Mouse (Mus musculus) bone marrow macrophage, adult 2 months (primary cell): ENCODE results near the gene Mst1r.

Experiments used
- CTCF ChIP-seq: IDR thresholded peaks from 2 replicates; pipeline ENCODE4 v1.5.1; 2012; ENCODE audit warnings: low read depth, mild to moderate bottlenecking, low read length, moderate library complexity
- POLR2A ChIP-seq: IDR thresholded peaks from 2 replicates; pipeline ENCODE4 v1.6.1; 2012; ENCODE audit warnings: mild to moderate bottlenecking, low read depth, low read length, borderline replicate concordance

DNA sequence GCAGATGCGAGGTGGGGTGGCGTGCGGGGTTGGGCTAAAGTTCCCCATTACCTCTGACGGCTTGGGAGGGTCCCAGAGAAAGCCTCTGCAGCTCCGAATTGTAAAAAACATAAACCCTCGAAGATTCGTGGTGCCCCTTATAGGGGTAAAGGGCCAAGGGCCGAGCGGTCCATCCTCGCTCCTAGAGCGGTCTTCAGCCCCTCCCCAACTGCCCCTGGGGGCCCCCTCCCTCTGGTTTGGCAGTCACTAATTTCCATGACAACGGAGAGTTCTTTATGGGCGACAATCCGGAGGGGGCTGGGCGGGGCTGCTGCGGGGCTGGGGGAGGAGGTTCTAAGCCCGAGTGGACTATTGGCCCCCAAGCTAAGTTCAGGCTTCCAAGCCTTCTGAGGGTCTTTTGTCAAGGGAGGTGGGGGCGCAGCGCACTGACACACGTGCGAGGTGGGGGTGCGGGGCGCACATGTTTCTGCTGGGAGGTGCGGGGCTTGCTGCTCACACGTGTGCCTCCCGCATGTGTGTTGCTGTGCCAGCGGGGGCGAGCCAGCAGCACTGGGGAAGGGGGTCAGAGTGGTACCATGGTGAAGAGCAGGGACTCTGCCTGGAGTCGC is 29.6 kb downstream of the Mst1r start:
- TF ChIP-seq CTCF (no peak), POLR2A (no peak)
